Mouse (Mus musculus): Measurements from ENCODE around the gene Abcc6. TPM values are rescaled to one million over a fixed set of nuclear protein-coding genes. Genes with fewer than 3 reads are reported as not detected.
A peak's percentile ranks its signal among the peaks of the same experiment; 100 is the strongest.

Gene Abcc6
- polyA plus RNA-seq, 1 experiment from 2014 or later, result 0.18 TPM

- no peak overlapping the region for H3K4me3 ChIP-seq (ENCODE audit: low read depth, low read length)
- 98% methylated on average over 3 of the region's 3 CpGs for WGBS
- DNase-seq (ENCODE audit: low spot score) (no peak), ATAC-seq (replicated peaks; ENCODE audit: insufficient number of reproducible peaks, low FRiP score, low TSS enrichment, low read depth) (no peak)
- H3K27me3 ChIP-seq (ENCODE audit: control insufficient read depth, insufficient read depth, low read length), result no peaks in the 10 kb centered on the region
- H3K27ac ChIP-seq (replicated peaks; ENCODE audit: low read depth, low read length), result no peak overlapping the region
- H3K4me2 ChIP-seq (ENCODE audit: low read depth, low read length), result no peak overlapping the region
- no peaks in the 10 kb centered on the region for H3K4me1 ChIP-seq (ENCODE audit: control insufficient read depth, insufficient read depth, low read length)
- H3K36me3 ChIP-seq (replicated peaks; ENCODE audit: control insufficient read depth, insufficient read depth, low read depth, low read length), result peaks cover 2% of the 10 kb centered on the region; the same call in 1 of the 2 replicates
- no peaks in the 10 kb centered on the region for H3K9me3 ChIP-seq (replicated peaks; ENCODE audit: control insufficient read depth, low read length)
- H3K9ac ChIP-seq (replicated peaks; ENCODE audit: low read length), result no peak overlapping the region
These were observed 23.5 kb upstream of the Abcc6 start for GRCm38 (mm10) chr7:46053566-46053965.

DNA sequence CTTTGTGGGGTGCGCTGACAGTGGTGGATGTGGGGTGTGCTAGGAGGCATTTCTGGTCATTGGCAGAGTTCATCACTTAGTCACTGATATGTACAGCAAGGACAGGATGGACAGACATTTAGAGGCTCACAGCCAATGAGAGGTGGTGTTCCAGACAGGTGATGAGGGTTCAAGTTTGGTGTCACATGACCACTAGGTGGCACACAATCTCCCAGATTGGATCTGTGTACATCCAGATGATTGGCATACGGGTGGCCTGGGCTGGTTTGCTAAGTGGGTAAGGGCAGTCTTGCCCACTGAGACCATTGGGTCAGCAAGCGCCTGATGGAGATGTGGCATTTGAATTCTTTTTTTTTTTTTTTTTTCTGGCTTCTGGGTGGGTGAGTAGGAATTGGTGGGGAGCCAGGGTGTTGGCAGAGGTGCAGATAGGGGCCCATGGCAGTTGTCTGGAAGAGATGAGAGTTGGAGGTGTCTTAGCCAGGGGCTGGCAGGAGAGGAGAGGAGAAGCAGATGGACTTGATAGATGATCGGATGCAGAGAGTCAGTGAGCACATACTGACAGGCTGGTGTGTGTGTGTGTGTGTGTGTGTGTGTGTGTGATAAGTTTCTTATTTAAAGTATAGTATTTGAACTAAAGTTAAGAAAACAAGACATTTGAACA, 22.2 kb upstream of the Abcc6 start:
- ATAC-seq (replicated peaks; ENCODE audit: insufficient number of reproducible peaks, low FRiP score, low TSS enrichment, low read depth), result no peak
- no peaks in the 10 kb centered on the region for H3K4me1 ChIP-seq (ENCODE audit: control insufficient read depth, insufficient read depth, low read length)
- DNase-seq (ENCODE audit: low spot score), result peak; percentile 39
- peaks cover 2% of the 10 kb centered on the region; the same call in 1 of the 2 replicates for H3K36me3 ChIP-seq (replicated peaks; ENCODE audit: control insufficient read depth, insufficient read depth, low read depth, low read length)
- 95% methylated on average over 4 of the region's 4 CpGs for WGBS
- no peak overlapping the region for H3K4me2 ChIP-seq (ENCODE audit: low read depth, low read length)
- H3K27ac ChIP-seq (replicated peaks; ENCODE audit: low read depth, low read length), result no peak overlapping the region
- no peak overlapping the region for H3K4me3 ChIP-seq (ENCODE audit: low read depth, low read length)
- H3K9ac ChIP-seq (replicated peaks; ENCODE audit: low read length), result no peak overlapping the region
- no peaks in the 10 kb centered on the region for H3K9me3 ChIP-seq (replicated peaks; ENCODE audit: control insufficient read depth, low read length)
- no peaks in the 10 kb centered on the region for H3K27me3 ChIP-seq (ENCODE audit: control insufficient read depth, insufficient read depth, low read length)

DNA sequence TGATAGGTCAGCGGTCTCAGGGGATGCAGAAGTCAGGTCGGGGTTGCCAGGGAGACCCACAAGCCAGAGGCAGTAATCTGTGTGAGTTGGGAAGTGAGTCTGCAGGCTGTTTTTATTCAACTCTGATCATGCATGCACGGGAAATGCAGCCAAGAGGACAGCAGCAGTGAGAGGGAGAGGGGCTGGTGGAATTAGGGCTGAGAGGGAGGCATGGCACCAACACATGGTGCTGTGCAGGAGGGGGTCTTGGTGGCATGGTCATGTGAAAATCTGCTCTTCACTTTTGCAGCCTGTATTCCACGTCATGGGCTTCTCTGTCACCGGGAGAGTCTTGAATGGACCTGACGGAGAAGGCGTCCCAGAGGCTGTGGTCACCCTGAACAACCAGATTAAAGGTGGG, 19.9 kb upstream of the Abcc6 start:
- no peak overlapping the region for H3K9ac ChIP-seq (replicated peaks; ENCODE audit: low read length)
- WGBS, result 92% methylated on average over 7 of the region's 7 CpGs
- DNase-seq (ENCODE audit: low spot score), result no peak
- H3K27ac ChIP-seq (replicated peaks; ENCODE audit: low read depth, low read length), result no peak overlapping the region
- ATAC-seq (replicated peaks; ENCODE audit: insufficient number of reproducible peaks, low FRiP score, low TSS enrichment, low read depth), result no peak
- H3K36me3 ChIP-seq (replicated peaks; ENCODE audit: control insufficient read depth, insufficient read depth, low read depth, low read length), result peaks cover 2% of the 10 kb centered on the region; the same call in 1 of the 2 replicates
- no peak overlapping the region for H3K4me2 ChIP-seq (ENCODE audit: low read depth, low read length)
- no peaks in the 10 kb centered on the region for H3K4me1 ChIP-seq (ENCODE audit: control insufficient read depth, insufficient read depth, low read length)
- H3K4me3 ChIP-seq (ENCODE audit: low read depth, low read length), result no peak overlapping the region
- H3K27me3 ChIP-seq (ENCODE audit: control insufficient read depth, insufficient read depth, low read length), result no peaks in the 10 kb centered on the region
- H3K9me3 ChIP-seq (replicated peaks; ENCODE audit: control insufficient read depth, low read length), result no peaks in the 10 kb centered on the region

- Histone ChIP-seq H3K9me3 (replicated peaks; ENCODE audit: control insufficient read depth, low read length) (no peaks in the 10 kb centered on the region), H3K9ac (replicated peaks; ENCODE audit: low read length) (no peak overlapping the region), H3K4me3 (ENCODE audit: low read depth, low read length) (no peak overlapping the region), H3K36me3 (replicated peaks; ENCODE audit: control insufficient read depth, insufficient read depth, low read depth, low read length) (no peaks in the 10 kb centered on the region; the same call in 1 of the 2 replicates), H3K4me1 (ENCODE audit: control insufficient read depth, insufficient read depth, low read length) (no peaks in the 10 kb centered on the region), H3K27ac (replicated peaks; ENCODE audit: low read depth, low read length) (no peak overlapping the region), H3K27me3 (ENCODE audit: control insufficient read depth, insufficient read depth, low read length) (no peaks in the 10 kb centered on the region), H3K4me2 (ENCODE audit: low read depth, low read length) (no peak overlapping the region)
- DNase-seq (ENCODE audit: low spot score) (no peak), ATAC-seq (replicated peaks; ENCODE audit: insufficient number of reproducible peaks, low FRiP score, low TSS enrichment, low read depth) (no peak)
- WGBS, result 95% methylated on average over 13 of the region's 13 CpGs
These were observed 17.9 kb upstream of the Abcc6 start for GRCm38 (mm10) chr7:46047873-46048562.

DNA sequence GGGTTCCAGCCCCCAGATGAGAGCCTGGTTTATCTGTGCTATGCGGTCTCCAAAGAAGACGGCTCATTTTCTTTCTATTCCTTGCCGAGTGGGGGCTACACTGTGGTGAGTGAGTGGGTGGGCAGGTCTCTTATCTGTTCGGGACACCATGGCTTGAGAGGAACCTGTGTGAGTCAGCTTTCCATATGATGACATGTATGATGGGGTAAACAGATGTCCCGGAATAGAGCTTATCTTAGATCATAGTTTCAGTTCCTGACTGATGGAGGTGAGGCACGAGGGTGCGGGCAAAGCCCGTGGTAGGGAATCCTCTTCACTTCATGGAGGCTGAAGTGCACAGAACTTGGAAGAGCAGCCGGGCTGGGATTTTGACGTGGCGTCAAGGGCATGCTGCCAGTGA, 15.8 kb upstream of the Abcc6 start:
- Histone ChIP-seq H3K27me3 (ENCODE audit: control insufficient read depth, insufficient read depth, low read length) (no peaks in the 10 kb centered on the region), H3K9me3 (replicated peaks; ENCODE audit: control insufficient read depth, low read length) (no peaks in the 10 kb centered on the region), H3K27ac (replicated peaks; ENCODE audit: low read depth, low read length) (no peak overlapping the region), H3K36me3 (replicated peaks; ENCODE audit: control insufficient read depth, insufficient read depth, low read depth, low read length) (no peaks in the 10 kb centered on the region; the same call in 1 of the 2 replicates), H3K4me2 (ENCODE audit: low read depth, low read length) (no peak overlapping the region), H3K9ac (replicated peaks; ENCODE audit: low read length) (no peak overlapping the region), H3K4me3 (ENCODE audit: low read depth, low read length) (no peak overlapping the region), H3K4me1 (ENCODE audit: control insufficient read depth, insufficient read depth, low read length) (no peaks in the 10 kb centered on the region)
- WGBS, result 93% methylated on average over 11 of the region's 11 CpGs
- ATAC-seq (replicated peaks; ENCODE audit: insufficient number of reproducible peaks, low FRiP score, low TSS enrichment, low read depth) (no peak), DNase-seq (ENCODE audit: low spot score) (no peak)

DNA sequence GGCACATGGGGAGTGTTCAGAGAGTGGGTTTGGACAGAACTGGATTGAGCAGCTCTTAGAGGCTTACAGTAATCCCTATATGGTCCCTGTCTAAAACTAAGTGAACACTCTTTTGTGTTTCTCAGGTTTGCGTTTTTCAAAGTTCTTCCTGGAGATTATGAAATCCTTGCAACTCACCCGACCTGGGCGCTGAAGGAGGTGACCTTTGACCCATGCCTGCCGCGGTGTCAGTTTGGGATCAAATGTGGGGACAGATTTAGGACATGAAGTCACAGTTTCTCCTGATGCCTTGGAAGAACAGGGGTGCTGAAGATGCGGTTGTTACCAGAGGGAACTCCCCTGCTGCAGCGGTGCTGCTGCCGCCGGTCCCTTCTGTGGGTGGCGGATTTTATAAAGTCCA, 14.0 kb upstream of the Abcc6 start:
- WGBS, result 88% methylated on average over 10 of the region's 10 CpGs
- no peak for ATAC-seq (replicated peaks; ENCODE audit: insufficient number of reproducible peaks, low FRiP score, low TSS enrichment, low read depth)
- no peaks in the 10 kb centered on the region for H3K27me3 ChIP-seq (ENCODE audit: control insufficient read depth, insufficient read depth, low read length)

DNA sequence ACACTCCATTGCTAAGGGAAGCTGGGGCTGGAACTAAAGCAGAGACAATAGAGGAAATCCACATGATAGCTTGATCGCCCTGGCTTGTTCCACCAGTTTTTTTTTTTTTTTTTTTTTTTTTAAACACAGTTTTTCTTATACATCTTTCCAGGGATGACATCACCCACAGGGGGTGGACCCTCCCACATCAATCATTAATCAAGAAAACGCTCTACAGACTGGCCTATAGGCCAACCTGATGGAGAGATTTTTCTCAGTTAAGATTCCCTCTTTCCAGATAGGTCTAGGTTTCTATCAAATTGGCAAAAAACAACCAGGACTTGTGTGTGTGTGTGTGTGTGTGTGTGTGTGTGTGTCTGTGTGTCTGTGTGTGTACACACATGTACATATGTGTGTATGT, 9.8 kb upstream of the Abcc6 start:
- Histone ChIP-seq H3K9ac (replicated peaks; ENCODE audit: low read length) (no peak overlapping the region), H3K4me1 (ENCODE audit: control insufficient read depth, insufficient read depth, low read length) (no peaks in the 10 kb centered on the region; the same call in 1 of the 2 replicates), H3K27ac (replicated peaks; ENCODE audit: low read depth, low read length) (no peak overlapping the region), H3K36me3 (replicated peaks; ENCODE audit: control insufficient read depth, insufficient read depth, low read depth, low read length) (no peaks in the 10 kb centered on the region), H3K4me2 (ENCODE audit: low read depth, low read length) (no peak overlapping the region), H3K27me3 (ENCODE audit: control insufficient read depth, insufficient read depth, low read length) (no peaks in the 10 kb centered on the region), H3K4me3 (ENCODE audit: low read depth, low read length) (no peak overlapping the region), H3K9me3 (replicated peaks; ENCODE audit: control insufficient read depth, low read length) (no peaks in the 10 kb centered on the region)
- no peak for ATAC-seq (replicated peaks; ENCODE audit: insufficient number of reproducible peaks, low FRiP score, low TSS enrichment, low read depth)
- WGBS, result 71% methylated on average over 2 of the region's 2 CpGs
- no peak for DNase-seq (ENCODE audit: low spot score)

More for the DNA sequence above, 14.0 kb upstream of the Abcc6 start:
- H3K4me1 ChIP-seq (ENCODE audit: control insufficient read depth, insufficient read depth, low read length), result no peaks in the 10 kb centered on the region
- no peak overlapping the region for H3K4me2 ChIP-seq (ENCODE audit: low read depth, low read length)
- H3K36me3 ChIP-seq (replicated peaks; ENCODE audit: control insufficient read depth, insufficient read depth, low read depth, low read length), result no peaks in the 10 kb centered on the region; the same call in 1 of the 2 replicates
- H3K9me3 ChIP-seq (replicated peaks; ENCODE audit: control insufficient read depth, low read length), result no peaks in the 10 kb centered on the region
- H3K27ac ChIP-seq (replicated peaks; ENCODE audit: low read depth, low read length), result no peak overlapping the region
- no peak overlapping the region for H3K4me3 ChIP-seq (ENCODE audit: low read depth, low read length)
- no peak overlapping the region for H3K9ac ChIP-seq (replicated peaks; ENCODE audit: low read length)
- DNase-seq (ENCODE audit: low spot score), result no peak

GRCm38 (mm10) chr7:46037433-46037832, 7.3 kb upstream of the Abcc6 start:
- H3K27ac ChIP-seq (replicated peaks; ENCODE audit: low read depth, low read length), result no peak overlapping the region
- no peak for ATAC-seq (replicated peaks; ENCODE audit: insufficient number of reproducible peaks, low FRiP score, low TSS enrichment, low read depth)

More at GRCm38 (mm10) chr7:46037433-46037832, 7.3 kb upstream of the Abcc6 start:
- DNase-seq (ENCODE audit: low spot score), result no peak
- Histone ChIP-seq H3K4me3 (ENCODE audit: low read depth, low read length) (no peak overlapping the region), H3K4me1 (ENCODE audit: control insufficient read depth, insufficient read depth, low read length) (no peaks in the 10 kb centered on the region; the same call in 1 of the 2 replicates), H3K36me3 (replicated peaks; ENCODE audit: control insufficient read depth, insufficient read depth, low read depth, low read length) (no peaks in the 10 kb centered on the region), H3K4me2 (ENCODE audit: low read depth, low read length) (no peak overlapping the region), H3K9ac (replicated peaks; ENCODE audit: low read length) (no peak overlapping the region), H3K9me3 (replicated peaks; ENCODE audit: control insufficient read depth, low read length) (no peaks in the 10 kb centered on the region), H3K27me3 (ENCODE audit: control insufficient read depth, insufficient read depth, low read length) (no peaks in the 10 kb centered on the region)
- 95% methylated on average over 6 of the region's 6 CpGs for WGBS

All from embryonic facial prominence, embryonic 11.5 days (tissue).